Mouse (Mus musculus) hindbrain, postnatal 0 days (tissue): ENCODE measurements around the gene Pclaf. TPM values are rescaled to one million over a fixed set of nuclear protein-coding genes. Genes with fewer than 3 reads are reported as not detected.

Source experiments
- ATAC-seq: fragments of 200-750 bp; cut with Nextera tagmentation; 2 replicates; pipeline ENCODE4 v1.8.0; 2017; ENCODE audit warnings: mild to moderate bottlenecking, moderate TSS enrichment, moderate library complexity
- DNase-seq: peaks from one replicate; pipeline ENCODE4 v3.0.0-alpha.2; 2015; ENCODE audit warnings: low spot score
- H3K27ac ChIP-seq: fragments of 300-500 bp; sonication (generic); 2 replicates; pipeline ENCODE4 v1.5.1; 2014; ENCODE audit warnings: mild to moderate bottlenecking
- H3K27me3 ChIP-seq: fragments of 300-500 bp; sonication (generic); 2 replicates; pipeline ENCODE4 v1.6.1; 2014; ENCODE audit warnings: low read length, mixed read lengths; ENCODE audit not compliant: insufficient read depth
- H3K36me3 ChIP-seq: fragments of 300-500 bp; sonication (generic); 2 replicates; pipeline ENCODE4 v1.6.1; 2014; ENCODE audit warnings: low read length, mixed read lengths; ENCODE audit not compliant: insufficient read depth
- H3K4me1 ChIP-seq: fragments of 300-500 bp; sonication (generic); 2 replicates; pipeline ENCODE4 v1.6.1; 2014; ENCODE audit warnings: antibody characterized with exemption, low read length, mixed read lengths; ENCODE audit not compliant: insufficient read depth
- H3K4me2 ChIP-seq: fragments of 300-500 bp; sonication (generic); 2 replicates; pipeline ENCODE4 v1.6.1; 2014; ENCODE audit warnings: low read depth, mild to moderate bottlenecking, low read length, moderate library complexity, mixed read lengths
- H3K4me3 ChIP-seq: fragments of 300-500 bp; sonication (generic); 2 replicates; pipeline ENCODE4 v1.5.1; 2014; ENCODE audit warnings: low read length
- H3K9ac ChIP-seq: fragments of 300-500 bp; sonication (generic); replicated peaks from 2 replicates; pipeline ENCODE4 v1.6.1; 2014; ENCODE audit warnings: mild to moderate bottlenecking, low read length, moderate library complexity, mixed read lengths
- H3K9me3 ChIP-seq: fragments of 300-500 bp; sonication (generic); 2 replicates; pipeline ENCODE4 v1.6.1; 2016; ENCODE audit warnings: low read length, mixed read lengths
- CTCF ChIP-seq: IDR thresholded peaks from 2 replicates; pipeline ENCODE4 v1.5.1; 2016; ENCODE audit warnings: antibody characterized with exemption, control low read depth, low read depth
- WGBS: fragments of 180-500 bp; shearing (Covaris S2); extraction: QIAGEN DNeasy Blood & Tissue Kit; methylation state at CpG from one replicate; pipeline ENCODE4 v1.1.7; 2014; 5-methylcytosine and 5-hydroxymethylcytosine counted together
- polyA plus RNA-seq: library from polyadenylated mRNA; unstranded; fragments of >200 nt; fragmentation: Nextera tagmentation; extraction: Ambion mirVana; gene quantifications from 2 replicates; pipeline ENCODE4 v1.2.1, GENCODE M21; 2015
- total RNA-seq: library from RNA; depleted of rRNA; stranded (reverse); fragments of >200 nt; gene quantifications from 2 replicates; pipeline ENCODE4 v1.2.3, GENCODE M21; 2014

Pclaf gene
- total and polyA plus RNA-seq, 2 experiments from 2014 or later: 14.0 to 29.8 TPM

DNA sequence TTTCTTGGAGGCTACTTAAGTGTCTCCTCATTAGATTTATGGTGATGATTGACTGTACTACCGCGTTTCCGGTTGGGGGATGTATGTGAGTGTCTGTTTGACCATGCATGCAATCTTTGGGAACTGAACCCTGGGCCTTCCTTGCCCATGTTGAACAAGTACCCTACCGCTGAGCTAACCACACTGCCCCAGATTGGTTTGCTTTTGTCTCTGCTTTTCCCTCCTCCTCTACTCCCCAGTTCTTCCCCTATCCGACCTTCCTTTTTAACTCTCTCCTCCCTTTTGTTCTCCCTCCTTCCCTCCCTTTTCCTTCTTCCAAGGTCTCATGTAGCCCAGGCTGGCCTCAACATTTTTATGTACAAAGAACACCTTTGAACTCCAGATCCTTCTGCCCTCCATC, 1.1 kb downstream of the Pclaf start:
- H3K9me3 ChIP-seq: no peaks in the 10 kb centered on the region
- H3K4me3 ChIP-seq: peak overlapping the region; percentile 37
- no peak for TF ChIP-seq CTCF
- H3K27ac ChIP-seq: no peak overlapping the region
- no peaks in the 10 kb centered on the region for H3K36me3 ChIP-seq
- no peaks in the 10 kb centered on the region for H3K27me3 ChIP-seq
- 3% methylated on average over 5 of the region's 5 CpGs for WGBS
- no peaks in the 10 kb centered on the region for H3K4me1 ChIP-seq
- H3K9ac ChIP-seq: peak overlapping the region; percentile 45; the same call in 1 of the 2 replicates
- peak overlapping the region; percentile 77 for H3K4me2 ChIP-seq
- DNase-seq: no peak
- ATAC-seq: no peak

DNA sequence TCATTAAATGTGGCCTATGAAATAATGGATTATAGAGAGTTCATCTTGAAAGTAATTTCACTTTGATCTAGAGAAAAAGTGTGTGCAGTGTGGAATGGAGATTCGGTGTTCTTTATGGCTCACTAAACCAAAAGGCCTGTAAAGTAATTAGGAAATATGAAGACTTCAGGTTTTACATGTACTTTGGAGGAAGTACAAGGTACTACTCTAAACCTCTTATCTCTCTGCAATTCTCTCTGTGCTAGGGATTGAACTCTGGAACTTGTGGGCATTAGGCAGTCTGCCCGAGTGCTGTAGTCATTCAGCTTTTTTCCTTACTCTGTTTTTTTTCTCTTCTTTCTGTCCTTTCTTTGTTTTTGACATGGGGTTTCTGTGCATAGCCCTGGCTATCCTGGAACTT, 6.9 kb downstream of the Pclaf start:
- 84% methylated on average over 2 of the region's 2 CpGs for WGBS
- no peak overlapping the region for H3K4me3 ChIP-seq
- H3K27me3 ChIP-seq: no peaks in the 10 kb centered on the region
- DNase-seq: no peak
- no peak overlapping the region for H3K27ac ChIP-seq
- H3K4me1 ChIP-seq: no peaks in the 10 kb centered on the region
- ATAC-seq: no peak
- H3K9ac ChIP-seq: no peak overlapping the region
- H3K9me3 ChIP-seq: no peaks in the 10 kb centered on the region
- no peaks in the 10 kb centered on the region for H3K36me3 ChIP-seq
- H3K4me2 ChIP-seq: no peak overlapping the region
- TF ChIP-seq CTCF: no peak

DNA sequence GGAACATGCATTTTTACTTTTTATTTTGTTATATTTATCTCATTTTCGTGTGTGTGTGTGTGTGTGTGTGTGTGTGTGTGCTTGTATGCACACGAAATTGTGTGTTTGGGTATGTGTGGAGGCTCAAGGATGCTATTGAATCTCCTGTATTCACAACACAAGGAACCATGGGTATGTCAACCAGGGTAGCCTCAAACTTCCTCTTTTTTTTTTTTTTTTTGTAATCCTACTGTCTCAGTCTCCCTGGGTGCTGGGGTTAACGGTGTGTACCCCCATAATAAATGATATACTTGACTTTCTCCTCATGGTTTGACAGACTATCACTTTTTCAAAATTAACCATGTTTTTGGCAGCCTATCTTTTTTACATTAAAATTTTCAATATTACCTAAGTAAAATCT, 12.8 kb downstream of the Pclaf start:
- WGBS: 93% methylated on average over 3 of the region's 3 CpGs
- H3K4me2 ChIP-seq: no peak overlapping the region
- H3K9ac ChIP-seq: no peak overlapping the region
- no peaks in the 10 kb centered on the region for H3K9me3 ChIP-seq
- H3K4me1 ChIP-seq: no peaks in the 10 kb centered on the region
- DNase-seq (no peak), ATAC-seq (no peak)
- TF ChIP-seq CTCF: no peak
- H3K4me3 ChIP-seq: no peak overlapping the region
- H3K27ac ChIP-seq: no peak overlapping the region
- no peaks in the 10 kb centered on the region for H3K27me3 ChIP-seq
- no peaks in the 10 kb centered on the region for H3K36me3 ChIP-seq

DNA sequence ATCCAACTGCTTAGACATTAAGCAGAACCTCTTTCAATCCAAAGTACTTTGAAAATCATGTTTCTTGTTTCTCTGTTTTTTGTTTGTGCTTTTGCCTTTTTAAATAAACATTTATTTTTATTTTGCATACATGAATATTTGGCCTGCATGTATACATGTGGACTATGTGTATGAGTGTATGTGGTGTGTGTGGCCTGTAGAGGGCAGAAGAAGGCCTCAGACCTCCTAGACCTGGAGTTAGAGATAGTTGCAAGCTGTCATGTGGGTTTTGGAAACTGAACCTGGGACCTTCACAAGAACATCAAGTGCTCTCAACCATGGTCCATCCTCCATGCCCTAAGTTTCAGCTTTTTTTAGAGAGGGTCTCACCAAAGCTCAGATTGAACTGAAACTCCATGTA, 13.4 kb downstream of the Pclaf start:
- no peak for DNase-seq
- Histone ChIP-seq H3K9me3 (no peaks in the 10 kb centered on the region), H3K9ac (no peak overlapping the region), H3K27ac (no peak overlapping the region), H3K4me3 (no peak overlapping the region), H3K27me3 (no peaks in the 10 kb centered on the region), H3K4me2 (no peak overlapping the region), H3K36me3 (no peaks in the 10 kb centered on the region), H3K4me1 (no peaks in the 10 kb centered on the region)
- no peak for ATAC-seq
- 0 out of 2 replicates have a peak, but pooled peaks have one; percentile 12 for TF ChIP-seq CTCF

DNA sequence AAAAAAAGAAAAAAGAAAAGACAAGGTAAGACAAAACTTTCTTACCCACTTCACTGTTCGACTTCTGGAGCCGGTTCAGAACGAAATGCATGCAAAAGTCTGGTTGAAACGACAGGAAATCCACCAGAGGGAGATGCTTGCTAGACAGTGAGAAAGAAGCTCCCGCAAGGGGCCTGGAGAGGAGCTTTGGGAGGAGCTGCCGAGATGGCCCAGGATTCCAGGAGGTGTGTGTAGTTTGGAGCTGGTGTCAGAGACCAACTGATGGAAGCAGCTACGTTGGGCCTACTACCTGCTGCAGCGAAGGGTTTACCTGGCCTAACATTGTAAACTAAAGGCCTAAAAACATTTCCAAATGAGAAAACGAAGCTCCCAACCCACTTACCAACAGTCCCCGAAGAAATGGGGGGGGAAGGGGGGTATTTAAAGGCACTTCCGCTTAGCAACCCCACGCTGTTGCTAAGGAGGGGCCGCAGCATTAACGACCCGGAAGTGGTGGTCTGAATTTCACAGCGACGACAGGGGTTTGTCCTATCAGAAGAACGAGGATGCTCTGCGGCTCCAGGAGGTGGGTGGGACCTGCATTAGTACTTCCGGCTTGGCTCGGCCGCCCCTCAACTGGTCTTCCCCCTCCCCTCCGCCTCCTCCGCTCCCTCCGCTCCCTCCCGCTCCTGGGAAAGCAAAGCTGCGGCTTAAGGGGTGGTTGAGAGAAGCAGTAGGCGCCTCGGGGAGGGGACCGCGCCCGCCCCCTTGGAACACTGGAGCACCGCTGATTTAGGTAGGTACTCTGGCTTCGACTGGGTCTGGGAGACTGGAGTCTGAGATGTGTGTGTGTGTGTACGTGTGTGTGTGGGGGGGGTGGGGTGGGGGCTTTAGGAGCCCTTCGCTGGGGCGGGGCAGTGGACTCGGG, 18.6 kb downstream of the Pclaf start, which contains the start of the genes Trip4 and Csnk1g1:
Gene Trip4 (minus strand): TSS at position 401 of the 907 bp plus-strand sequence.
Gene Csnk1g1 (plus strand): TSS at position 531 of the 907 bp plus-strand sequence.
- peak within 1 kb of the TSS; percentile 83 for H3K4me2 ChIP-seq
- no peaks in the 10 kb centered on the region for H3K4me1 ChIP-seq
- no peaks in the 10 kb centered on the region for H3K36me3 ChIP-seq
- H3K4me3 ChIP-seq: peak within 1 kb of the TSS; percentile 84
- under 1% methylated on average over 37 of the region's 38 CpGs for WGBS
- peak within 1 kb of the TSS; percentile 85 for H3K27ac ChIP-seq
- H3K9ac ChIP-seq: peak within 1 kb of the TSS; percentile 78
- H3K27me3 ChIP-seq: no peaks in the 10 kb centered on the region
- peak; percentile 100 for ATAC-seq
- peak; percentile 98 for DNase-seq
- peak; percentile 62 for TF ChIP-seq CTCF
- no peaks in the 10 kb centered on the region for H3K9me3 ChIP-seq

DNA sequence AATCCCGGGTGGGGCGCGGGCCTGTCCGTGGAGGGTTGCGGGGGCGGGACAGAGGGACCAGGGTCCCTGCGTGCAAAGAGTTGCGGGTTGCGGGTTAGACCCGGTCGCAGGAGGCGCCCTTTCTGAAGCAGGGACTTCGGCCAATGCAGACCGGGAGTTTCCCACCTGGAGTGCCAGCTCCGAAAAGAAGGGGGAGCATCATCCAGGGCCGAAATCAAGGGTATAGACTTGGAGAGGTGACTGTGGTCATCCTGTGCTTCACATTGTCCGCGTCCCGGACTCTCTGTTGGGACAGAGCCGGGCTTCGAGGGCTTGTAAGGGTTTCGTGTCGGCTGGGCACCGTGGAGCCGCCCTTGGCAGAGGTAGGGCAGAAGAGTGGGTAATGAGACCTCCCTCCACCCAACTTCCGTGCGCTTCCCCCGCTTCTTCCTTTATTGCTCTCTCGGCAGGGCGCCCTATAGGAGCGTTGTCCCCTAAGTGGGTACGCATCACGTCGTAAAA, 19.3 kb downstream of the Pclaf start:
- no peaks in the 10 kb centered on the region for H3K9me3 ChIP-seq
- no peaks in the 10 kb centered on the region for H3K4me1 ChIP-seq
- peak overlapping the region; percentile 84 for H3K4me3 ChIP-seq
- DNase-seq (peak; percentile 57), ATAC-seq (no peak)
- no peaks in the 10 kb centered on the region for H3K27me3 ChIP-seq
- H3K4me2 ChIP-seq: peak overlapping the region; percentile 83
- H3K27ac ChIP-seq: peak overlapping the region; percentile 85
- TF ChIP-seq CTCF: peak; percentile 41
- no peaks in the 10 kb centered on the region for H3K36me3 ChIP-seq
- peak overlapping the region; percentile 78 for H3K9ac ChIP-seq
- WGBS: 2% methylated on average over 34 of the region's 34 CpGs
